13 mouse cellular contexts compared by ENCODE assay signal in the genomic region with DNA sequence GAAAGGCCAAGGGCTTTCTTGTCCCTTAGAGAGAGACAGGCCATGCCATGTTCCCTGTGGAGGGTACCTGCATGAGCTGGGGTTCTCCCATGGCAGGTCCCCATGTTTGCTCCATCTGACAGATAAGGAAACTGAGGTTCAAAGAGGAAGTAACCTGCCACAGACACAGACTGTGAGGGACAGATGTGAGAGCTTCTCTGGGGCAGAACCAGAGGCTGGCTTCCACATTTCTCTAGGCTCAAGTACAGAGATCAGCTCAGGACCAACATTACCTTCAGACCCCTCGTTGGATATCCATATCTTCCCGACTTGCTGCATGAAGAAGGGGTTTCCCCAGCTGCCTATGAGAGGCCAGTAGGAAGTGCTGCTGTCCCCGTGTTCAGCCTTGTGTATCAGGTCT.
DNase-seq lines count a peak whose midpoint lies in the region; ATAC-seq and TF ChIP-seq lines count a peak whose summit lies in the region.
"Had no signal": no experiment of that assay in that cellular context is flagged by ENCODE, and none has a peak within 500 bp of the region (broad histone marks: within the 10 kb centered on the region; RNA-seq: fewer than 3 reads in every experiment).

No protein-coding gene starts in this region.

- H3K27me3 ChIP-seq in liver, postnatal 0 days (ENCODE audit: insufficient read depth, low read length): no peaks in the 10 kb centered on the region
- H3K27me3 ChIP-seq in liver, embryonic 12.5 days (replicated peaks): no peaks in the 10 kb centered on the region
- no peaks in the 10 kb centered on the region for H3K27me3 ChIP-seq in MEL (ENCODE audit: control insufficient read depth in 1 of 2, insufficient read depth in 2 of 2, low read length in 2 of 2)
- H3K27me3 ChIP-seq in embryonic facial prominence, embryonic 10.5 days (replicated peaks; ENCODE audit: low read depth, poor library complexity, severe bottlenecking): no peaks in the 10 kb centered on the region
- H3K27me3 ChIP-seq in small intestine, adult 2 months (ENCODE audit: control insufficient read depth, insufficient read depth, low read length): no peaks in the 10 kb centered on the region
- H3K27me3 ChIP-seq: embryonic facial prominence, embryonic 15.5 days; limb, embryonic 12.5 days had no signal

- no peak for ATAC-seq in liver, postnatal 0 days
- no peak for ATAC-seq in liver, embryonic 12.5 days

- no peak for DNase-seq in liver, postnatal 0 days
- peak; percentile 62 for DNase-seq in MEL (ENCODE audit: low read depth, low spot score)
- DNase-seq in embryonic facial prominence, embryonic 10.5 days (ENCODE audit: low spot score): no peak
- no peak for DNase-seq in kidney, postnatal 4 days
- no peak for DNase-seq in layer of hippocampus, adult 18-20 months (ENCODE audit: low spot score in 2 of 2)
- DNase-seq: adrenal gland, postnatal 14 days; cerebellum, postnatal 36 days; kidney, postnatal 10 days had no signal

- peak overlapping the region; percentile 64 for H3K27ac ChIP-seq in liver, postnatal 0 days (ENCODE audit: low read depth)
- H3K27ac ChIP-seq in liver, embryonic 12.5 days: no peak overlapping the region
- H3K27ac ChIP-seq in MEL (ENCODE audit: control insufficient read depth, low read depth, low read length): peak overlapping the region; percentile 86
- 0 out of 2 replicates have a peak overlapping the region, but pooled peaks have one; percentile 31 for H3K27ac ChIP-seq in embryonic facial prominence, embryonic 10.5 days (replicated peaks)
- H3K27ac ChIP-seq in small intestine, adult 2 months (ENCODE audit: insufficient read depth, low read depth, low read length): peak overlapping the region; percentile 54
- H3K27ac ChIP-seq: embryonic facial prominence, embryonic 15.5 days; limb, embryonic 12.5 days had no signal

- TF ChIP-seq CTCF in liver, postnatal 0 days (IDR thresholded peaks at IDR 0.05; ENCODE audit: low read depth): no peak
- TF ChIP-seq CTCF in MEL (IDR thresholded peaks at IDR 0.05 in 2 of 3, conservative IDR thresholded peaks at IDR 0.05 in 1 of 3; ENCODE audit: control insufficient read depth in 1 of 3, insufficient read depth in 1 of 3, low read depth in 2 of 3, low read length in 3 of 3, poor library complexity in 1 of 3, severe bottlenecking in 1 of 3): no peak
- TF ChIP-seq CTCF in small intestine, adult 2 months (IDR thresholded peaks at IDR 0.05; ENCODE audit: extremely low read depth, insufficient read length, insufficient replicate concordance, low read depth, low read length): no peak

- peaks cover 23% of the 10 kb centered on the region for H3K4me1 ChIP-seq in liver, postnatal 0 days (ENCODE audit: insufficient read depth)
- H3K4me1 ChIP-seq in liver, embryonic 12.5 days: peaks cover 23% of the 10 kb centered on the region
- peaks cover 3 to 14% of the 10 kb centered on the region in 2 experiments; a peak in 3 of 4 replicates for H3K4me1 ChIP-seq in MEL (ENCODE audit: control insufficient read depth in 1 of 2, insufficient read depth in 2 of 2, low read length in 2 of 2)
- peaks cover 21% of the 10 kb centered on the region for H3K4me1 ChIP-seq in embryonic facial prominence, embryonic 10.5 days
- H3K4me1 ChIP-seq in small intestine, adult 2 months (ENCODE audit: control insufficient read depth, insufficient read depth, insufficient read length, low read length): peaks cover 14% of the 10 kb centered on the region

- TF ChIP-seq EP300 in liver, postnatal 0 days (IDR thresholded peaks at IDR 0.05; ENCODE audit: low read depth): no peak
- TF ChIP-seq EP300 in MEL (IDR thresholded peaks at IDR 0.05; ENCODE audit: low read depth in 1 of 2, low read length in 2 of 2): peak; percentile 18 to 29; a peak in 1 of 4 replicates

- TF ChIP-seq POLR2A in MEL (IDR thresholded peaks at IDR 0.05; ENCODE audit: control insufficient read depth in 1 of 2, insufficient read depth in 1 of 2, low read depth in 1 of 2, low read length in 2 of 2, poor library complexity in 1 of 2): no peak; a peak in 1 of 4 replicates
- TF ChIP-seq POLR2A in small intestine, adult 2 months (IDR thresholded peaks at IDR 0.05; ENCODE audit: low read depth, low read length): no peak

- WGBS in liver, postnatal 0 days (ENCODE audit: insufficient replicate concordance): 29% methylated on average over 3 of the region's 3 CpGs
- 19% methylated on average over 3 of the region's 3 CpGs for WGBS in liver, embryonic 12.5 days (ENCODE audit: insufficient replicate concordance)
- 82% methylated on average over 3 of the region's 3 CpGs for WGBS in embryonic facial prominence, embryonic 10.5 days
- WGBS in small intestine, adult 2 months: 71% methylated on average over 3 of the region's 3 CpGs

- no peak overlapping the region for H3K4me3 ChIP-seq in liver, postnatal 0 days (ENCODE audit: low read depth, low read length)
- H3K4me3 ChIP-seq in liver, embryonic 12.5 days: no peak overlapping the region
- H3K4me3 ChIP-seq in MEL (ENCODE audit: control insufficient read depth in 1 of 2, insufficient read depth in 1 of 2, low read depth in 2 of 2, low read length in 2 of 2): peak overlapping the region; percentile 23 to 32
- H3K4me3 ChIP-seq in embryonic facial prominence, embryonic 10.5 days: no peak overlapping the region
- no peak overlapping the region for H3K4me3 ChIP-seq in small intestine, adult 2 months (ENCODE audit: low read depth, low read length)
- H3K4me3 ChIP-seq: embryonic facial prominence, embryonic 15.5 days; limb, embryonic 12.5 days had no signal

- no peak overlapping the region for H3K9ac ChIP-seq in liver, postnatal 0 days (replicated peaks)
- H3K9ac ChIP-seq in liver, embryonic 12.5 days: no peak overlapping the region
- peak overlapping the region; percentile 62 for H3K9ac ChIP-seq in MEL (ENCODE audit: control insufficient read depth, low read depth, low read length, poor library complexity, severe bottlenecking)
- H3K9ac ChIP-seq: embryonic facial prominence, embryonic 15.5 days; limb, embryonic 12.5 days had no signal

- no peaks in the 10 kb centered on the region for H3K36me3 ChIP-seq in liver, postnatal 0 days (replicated peaks; ENCODE audit: insufficient read depth, low read length)
- no peaks in the 10 kb centered on the region for H3K36me3 ChIP-seq in liver, embryonic 12.5 days
- peaks cover 0 to 9% of the 10 kb centered on the region in 2 experiments; a peak in 2 of 4 replicates for H3K36me3 ChIP-seq in MEL (ENCODE audit: control insufficient read depth in 1 of 2, insufficient read depth in 2 of 2, low read length in 2 of 2)
- no peaks in the 10 kb centered on the region for H3K36me3 ChIP-seq in embryonic facial prominence, embryonic 10.5 days (replicated peaks)
- H3K36me3 ChIP-seq in small intestine, adult 2 months (ENCODE audit: control insufficient read depth, insufficient read depth, low read length): no peaks in the 10 kb centered on the region
- H3K36me3 ChIP-seq: embryonic facial prominence, embryonic 15.5 days; limb, embryonic 12.5 days had no signal

- no peak for TF ChIP-seq RAD21 in MEL (IDR thresholded peaks at IDR 0.05; ENCODE audit: low read depth, low read length)

- H3K79me2 ChIP-seq in MEL (ENCODE audit: control insufficient read depth, insufficient read depth, low read length, poor library complexity): no peaks in the 10 kb centered on the region; the same call in 1 of the 2 replicates

- H3K9me3 ChIP-seq in liver, postnatal 0 days (ENCODE audit: low read length): peaks cover 3% of the 10 kb centered on the region; the same call in 1 of the 2 replicates
- H3K9me3 ChIP-seq in liver, embryonic 12.5 days (replicated peaks): no peaks in the 10 kb centered on the region
- H3K9me3 ChIP-seq in MEL (replicated peaks; ENCODE audit: insufficient read depth, low read length): no peaks in the 10 kb centered on the region
- no peaks in the 10 kb centered on the region for H3K9me3 ChIP-seq in embryonic facial prominence, embryonic 10.5 days
- H3K9me3 ChIP-seq: embryonic facial prominence, embryonic 15.5 days had no signal

- H3K4me2 ChIP-seq in liver, postnatal 0 days (ENCODE audit: low read depth, low read length): no peak overlapping the region
- no peak overlapping the region for H3K4me2 ChIP-seq in liver, embryonic 12.5 days
- H3K4me2 ChIP-seq: embryonic facial prominence, embryonic 15.5 days; limb, embryonic 12.5 days; midbrain, embryonic 11.5 days had no signal

TF ChIP-seq in MEL, 35 proteins besides CTCF, POLR2A, EP300 and RAD21 (continues in another document):
- no peak for TF ChIP-seq MAZ (IDR thresholded peaks at IDR 0.05; ENCODE audit: low read depth, low read length)
- TF ChIP-seq CHD2 (IDR thresholded peaks at IDR 0.05; ENCODE audit: low read length): no peak
- peak; percentile 33; the same call in 1 of the 2 replicates for TF ChIP-seq TCF12 (IDR thresholded peaks at IDR 0.05; ENCODE audit: low read depth, low read length)
- TF ChIP-seq NELFE (IDR thresholded peaks at IDR 0.05; ENCODE audit: low read depth, low read length): no peak
- no peak for TF ChIP-seq ZMIZ1 (IDR thresholded peaks at IDR 0.05; ENCODE audit: low read depth, low read length)
- no peak for TF ChIP-seq GABPA (IDR thresholded peaks at IDR 0.05; ENCODE audit: low read depth, low read length)
- TF ChIP-seq BHLHE40 (IDR thresholded peaks at IDR 0.05; ENCODE audit: borderline replicate concordance, low read depth, low read length): no peak
- no peak for TF ChIP-seq MYC (IDR thresholded peaks at IDR 0.05; ENCODE audit: low read depth, low read length)
- TF ChIP-seq KAT2A (conservative IDR thresholded peaks at IDR 0.05; ENCODE audit: low read depth, low read length): no peak
- TF ChIP-seq NRF1 (IDR thresholded peaks at IDR 0.05; ENCODE audit: insufficient read depth, low read depth, low read length, poor library complexity, severe bottlenecking): no peak
- no peak for TF ChIP-seq POLR2AphosphoS5 (IDR thresholded peaks at IDR 0.05; ENCODE audit: borderline replicate concordance, low read depth, low read length)
- TF ChIP-seq HCFC1 (IDR thresholded peaks at IDR 0.05; ENCODE audit: low read depth, low read length): no peak
- TF ChIP-seq ZC3H11A (IDR thresholded peaks at IDR 0.05; ENCODE audit: low read depth, low read length): no peak
- TF ChIP-seq ETS1 (IDR thresholded peaks at IDR 0.05; ENCODE audit: low read depth, low read length): peak; percentile 63
- TF ChIP-seq MEF2A (IDR thresholded peaks at IDR 0.05; ENCODE audit: extremely low read depth, insufficient replicate concordance, low read depth, low read length, poor library complexity, severe bottlenecking): no peak
- TF ChIP-seq SIN3A (IDR thresholded peaks at IDR 0.05; ENCODE audit: low read length): no peak
- no peak for TF ChIP-seq UBTF (IDR thresholded peaks at IDR 0.05; ENCODE audit: borderline replicate concordance, insufficient read depth, low read depth, low read length)
- TF ChIP-seq ZNF384 (IDR thresholded peaks at IDR 0.05; ENCODE audit: low read depth, low read length): no peak
- no peak for TF ChIP-seq SMC3 (IDR thresholded peaks at IDR 0.05; ENCODE audit: low read depth, low read length)
- no peak for TF ChIP-seq ZKSCAN1 (IDR thresholded peaks at IDR 0.05; ENCODE audit: low read depth, low read length)
- no peak for TF ChIP-seq USF2 (IDR thresholded peaks at IDR 0.05; ENCODE audit: borderline replicate concordance in 1 of 2, insufficient read depth in 1 of 2, low read depth in 1 of 2, low read length in 2 of 2)

Comparison
In these comparisons a context has a peak if more than half of its experiments do, and no peak if none do; other contexts are left out.
1. H3K4me3 ChIP-seq: peak in MEL (2 of 2); none in liver, postnatal 0 days (single experiment), liver, embryonic 12.5 days (single experiment), embryonic facial prominence, embryonic 10.5 days (single experiment) and small intestine, adult 2 months (single experiment).